Mouse (Mus musculus): ENCODE measurements around the gene Slc16a10.

The Slc16a10 gene

GRCm38 (mm10) chr10:40141864-40142523 is at the start of gene Slc16a10:
Slc16a10 (minus strand) TSS chr10:40142258.
- DNase-seq (ENCODE audit: low read depth in 1 of 2, low spot score in 2 of 2), result peak; percentile 90

GRCm38 (mm10) chr10:40191338-40191979 is 49.4 kb upstream of the Slc16a10 start:
- DNase-seq (ENCODE audit: low read depth in 1 of 2, low spot score in 2 of 2), result no peak

DNA sequence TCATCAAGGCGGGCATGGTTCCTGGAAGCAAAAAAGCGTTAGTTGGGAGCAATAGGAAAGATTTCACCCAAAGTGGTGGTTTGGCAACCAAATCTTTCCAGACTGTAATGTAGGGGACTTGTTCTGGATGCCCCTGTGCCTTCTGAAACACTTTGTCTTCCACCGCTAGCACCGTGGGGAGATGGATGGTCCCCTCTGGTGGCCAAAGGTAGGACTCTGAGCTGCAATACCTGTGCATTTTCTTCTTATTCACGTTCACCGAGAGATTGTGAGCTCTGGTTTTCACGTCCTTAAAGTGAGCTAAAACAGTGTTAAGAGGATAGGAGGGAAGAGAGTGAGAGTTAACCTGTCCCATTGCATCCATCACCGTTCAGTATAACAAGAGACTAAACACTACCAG is 48.8 kb upstream of the Slc16a10 start:
- no peak for DNase-seq (ENCODE audit: low read depth in 1 of 2, low spot score in 2 of 2)

- no peak for DNase-seq (ENCODE audit: low read depth in 1 of 2, low spot score in 2 of 2)
These were observed 47.6 kb upstream of the Slc16a10 start for GRCm38 (mm10) chr10:40189689-40190088.

GRCm38 (mm10) chr10:40188831-40189230 is 46.8 kb upstream of the Slc16a10 start:
- DNase-seq (ENCODE audit: low read depth in 1 of 2, low spot score in 2 of 2), result no peak

GRCm38 (mm10) chr10:40185956-40186355 is 43.9 kb upstream of the Slc16a10 start:
- DNase-seq (ENCODE audit: low read depth in 1 of 2, low spot score in 2 of 2), result no peak

GRCm38 (mm10) chr10:40180011-40180410 is 38.0 kb upstream of the Slc16a10 start:
- DNase-seq (ENCODE audit: low read depth in 1 of 2, low spot score in 2 of 2), result no peak

DNA sequence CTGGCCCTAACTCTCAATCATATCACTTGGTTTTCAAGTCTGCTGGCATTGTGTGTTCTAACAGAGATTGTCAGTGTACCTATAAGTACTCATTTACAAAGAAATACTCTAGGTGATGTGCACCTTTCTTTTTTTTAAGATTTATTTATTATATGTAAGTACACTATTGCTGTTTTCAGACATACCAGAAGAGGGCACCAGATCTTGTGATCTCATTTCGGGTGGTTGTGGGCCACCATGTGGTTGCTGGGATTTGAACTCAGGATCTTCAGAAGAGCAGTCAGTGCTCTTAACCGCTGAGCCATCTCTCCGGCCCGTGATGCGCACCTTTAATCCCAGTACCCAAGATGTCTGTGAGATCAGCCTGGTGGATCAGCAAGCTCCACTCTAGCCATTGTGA is 37.1 kb upstream of the Slc16a10 start:
- DNase-seq (ENCODE audit: low read depth in 1 of 2, low spot score in 2 of 2), result no peak

DNA sequence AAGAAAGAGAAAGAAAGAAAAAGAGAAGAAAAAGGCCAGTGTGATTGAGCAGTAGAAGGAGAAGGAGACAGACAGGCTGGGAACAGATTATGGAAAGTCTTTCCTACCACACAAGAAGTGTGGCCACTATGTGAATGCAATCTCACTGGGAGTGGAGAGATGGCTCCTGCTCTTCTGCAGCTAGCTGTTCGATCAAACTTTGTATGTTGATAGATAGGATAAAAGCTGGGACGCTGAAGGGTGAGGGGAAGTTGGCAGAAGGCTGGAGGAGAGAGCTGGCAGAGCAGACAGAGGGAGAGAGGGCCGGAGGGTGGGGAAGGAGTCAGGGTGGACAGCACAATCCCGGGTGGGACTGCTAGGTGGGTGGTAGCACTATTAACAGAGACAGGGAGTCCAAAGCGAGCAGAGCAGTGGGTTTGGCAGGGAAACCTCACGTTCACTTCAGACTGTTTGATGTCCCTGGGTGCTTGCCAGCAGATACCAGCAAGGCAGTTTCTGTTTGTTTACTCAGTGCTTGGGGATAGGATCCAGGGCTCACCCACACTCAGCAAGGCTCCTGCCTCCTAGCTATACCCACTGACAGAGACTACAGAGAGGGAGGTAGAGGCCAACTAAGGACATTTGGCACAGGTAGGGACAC is 35.4 kb upstream of the Slc16a10 start:
- DNase-seq (ENCODE audit: low read depth in 1 of 2, low spot score in 2 of 2), result no peak

DNA sequence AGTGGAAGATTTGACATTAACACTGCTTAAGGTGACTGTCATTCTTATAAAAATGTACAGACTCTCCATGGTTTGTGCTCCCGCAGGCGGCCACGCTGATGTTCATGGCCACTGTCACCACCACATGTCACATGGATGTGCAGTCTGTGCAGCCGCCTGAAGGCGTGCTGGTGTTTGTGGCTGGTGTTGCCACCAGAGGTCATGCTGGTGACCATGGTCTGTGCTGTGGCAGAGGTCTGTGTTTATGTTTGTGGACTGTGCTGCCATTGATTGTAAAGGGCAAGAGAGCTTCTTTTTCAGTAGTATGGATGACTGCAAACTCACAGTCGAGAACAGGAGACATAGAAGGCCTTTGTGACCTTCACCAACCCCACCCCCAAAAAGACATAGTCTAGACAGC is 30.1 kb upstream of the Slc16a10 start:
- DNase-seq (ENCODE audit: low read depth in 1 of 2, low spot score in 2 of 2), result no peak

DNA sequence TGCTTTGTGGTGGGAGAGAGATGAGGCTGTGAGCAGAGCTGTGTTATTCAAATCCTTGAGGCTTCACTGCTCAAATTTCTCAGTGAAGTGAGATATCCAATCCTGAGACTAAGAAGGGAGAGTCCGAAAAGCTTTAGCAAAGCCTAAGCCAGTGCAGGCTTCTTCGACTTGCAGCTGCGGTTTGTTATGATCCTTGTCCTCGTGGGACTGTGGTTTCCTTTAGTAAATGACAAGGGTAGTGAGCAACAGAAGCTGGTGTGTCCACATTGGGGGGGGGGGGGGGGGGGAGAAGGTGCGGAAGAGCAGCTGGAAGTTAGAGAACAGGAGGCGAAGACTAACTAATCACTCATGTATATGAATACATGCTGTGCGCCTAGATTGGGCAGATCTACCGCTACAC is 29.2 kb upstream of the Slc16a10 start:
- DNase-seq (ENCODE audit: low read depth in 1 of 2, low spot score in 2 of 2), result no peak

DNA sequence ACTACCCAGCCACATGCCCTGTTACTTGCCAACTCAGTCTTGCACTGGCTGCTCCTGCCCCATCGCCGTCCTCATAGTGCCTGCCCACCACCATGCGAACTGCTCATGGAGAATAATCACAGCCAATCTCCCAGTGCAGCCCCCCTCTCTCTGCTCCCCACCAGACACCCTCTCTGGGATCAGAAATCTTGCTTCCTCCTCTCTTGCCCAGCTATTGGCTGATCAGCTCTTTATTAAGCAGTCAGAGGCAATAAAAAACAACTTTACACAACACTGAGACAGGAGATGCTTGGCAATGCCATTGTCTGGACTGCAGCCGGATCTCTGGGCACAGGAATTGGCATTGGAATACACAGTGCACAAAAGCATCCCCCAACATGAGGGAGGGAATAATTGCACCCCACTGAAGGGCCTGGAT is 28.1 kb upstream of the Slc16a10 start:
- no peak for DNase-seq (ENCODE audit: low read depth in 1 of 2, low spot score in 2 of 2)

- DNase-seq (ENCODE audit: low read depth in 1 of 2, low spot score in 2 of 2), result no peak
These were observed 27.5 kb upstream of the Slc16a10 start for GRCm38 (mm10) chr10:40169566-40169965.

- no peak for DNase-seq (ENCODE audit: low read depth in 1 of 2, low spot score in 2 of 2)
These were observed 27.0 kb upstream of the Slc16a10 start for GRCm38 (mm10) chr10:40169088-40169487.

GRCm38 (mm10) chr10:40164421-40165386 is 22.6 kb upstream of the Slc16a10 start:
- DNase-seq (ENCODE audit: low read depth in 1 of 2, low spot score in 2 of 2), result no peak

GRCm38 (mm10) chr10:40163914-40164313 is 21.9 kb upstream of the Slc16a10 start:
- DNase-seq (ENCODE audit: low read depth in 1 of 2, low spot score in 2 of 2), result no peak

DNA sequence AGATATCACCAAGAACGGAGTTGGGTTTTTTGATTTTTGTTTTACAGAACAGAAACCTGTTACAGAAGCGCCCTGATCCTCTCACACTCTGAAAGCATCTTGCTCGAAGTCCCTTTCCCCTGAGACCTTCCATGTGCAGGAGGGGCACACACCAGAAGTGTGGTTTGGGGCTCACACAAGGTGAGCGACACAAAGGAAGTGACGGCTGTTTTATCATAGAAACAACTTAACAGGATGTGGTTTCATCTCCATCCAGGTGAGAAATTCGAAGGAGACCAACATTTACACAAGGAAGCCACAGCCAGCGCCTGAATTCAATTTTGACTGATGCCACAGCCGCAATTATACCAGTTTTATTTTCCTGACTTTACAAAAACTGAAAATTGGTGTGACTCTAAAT is 21.3 kb upstream of the Slc16a10 start:
- DNase-seq (ENCODE audit: low read depth in 1 of 2, low spot score in 2 of 2), result no peak

- DNase-seq (ENCODE audit: low read depth in 1 of 2, low spot score in 2 of 2), result no peak
These were observed 19.7 kb upstream of the Slc16a10 start for GRCm38 (mm10) chr10:40161701-40162255.

DNA sequence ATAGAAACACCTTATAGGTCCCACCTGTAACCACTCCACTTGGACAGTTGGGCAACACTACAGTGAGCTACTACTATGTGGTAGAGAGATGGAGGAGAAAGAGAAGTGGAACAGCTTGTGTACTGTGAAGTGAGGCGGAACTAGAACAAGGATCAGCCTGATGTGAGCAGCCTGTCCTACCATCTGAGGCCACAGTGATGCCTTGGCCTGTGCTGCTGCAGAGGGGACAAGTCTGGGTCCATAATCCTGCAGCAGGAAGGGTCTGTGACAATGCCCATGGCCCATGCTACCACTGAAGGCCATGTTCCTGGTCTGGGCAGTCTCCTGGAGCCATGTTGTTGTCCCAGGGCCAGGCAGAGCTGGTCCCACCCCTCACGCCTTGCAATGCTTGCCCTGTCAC is 19.2 kb upstream of the Slc16a10 start:
- DNase-seq (ENCODE audit: low read depth in 1 of 2, low spot score in 2 of 2), result no peak

GRCm38 (mm10) chr10:40152550-40152857 is 10.4 kb upstream of the Slc16a10 start:
- no peak for DNase-seq (ENCODE audit: low read depth in 1 of 2, low spot score in 2 of 2)

- no peak for DNase-seq (ENCODE audit: low read depth in 1 of 2, low spot score in 2 of 2)
These were observed 9.9 kb upstream of the Slc16a10 start for GRCm38 (mm10) chr10:40151852-40152549.

Measured in monocyte, adult 2 months (primary cell).